Mouse (Mus musculus) stomach, postnatal 0 days (tissue): ENCODE measurements around the gene Hs6st2.

Source experiments
- CTCF ChIP-seq: IDR thresholded peaks from 2 replicates; pipeline ENCODE4 v1.5.1; 2016; ENCODE audit warnings: antibody characterized with exemption, low read depth, mild to moderate bottlenecking, moderate library complexity
- EP300 ChIP-seq: optimal IDR thresholded peaks from 2 replicates; pipeline ENCODE3; 2016; ENCODE audit warnings: antibody characterized with exemption

GRCm38 (mm10) chrX:51488374-51488773 lies 193.3 kb downstream of the Hs6st2 start:
- TF ChIP-seq CTCF (no peak), EP300 (no peak)
